Mouse (Mus musculus) G1E (cell line): ENCODE measurements at regions not wholly inside any gene's neighbourhood (a gene's known extent, or its start where the extent isn't known, plus 50 kb on each side); places are given as distances from the start of the nearest gene placed in this dataset.

Experiments
- ATAC-seq: 2 replicates; pipeline ENCODE4 v1.8.0; 2016; ENCODE audit warnings: mild to moderate bottlenecking; ENCODE audit not compliant: insufficient number of reproducible peaks, poor library complexity, low FRiP score, severe bottlenecking; ENCODE audit errors: extremely low read depth
- DNase-seq: peaks from one replicate; pipeline ENCODE4 v3.0.0; 2012; ENCODE audit warnings: low spot score
- H3K27me3 ChIP-seq: 2 replicates; pipeline ENCODE4 v1.6.1; 2012; ENCODE audit warnings: mild to moderate bottlenecking, low read length, inconsistent platforms; ENCODE audit not compliant: insufficient read depth
- H3K36me3 ChIP-seq: replicated peaks from 2 replicates; pipeline ENCODE3; 2012; ENCODE audit warnings: mild to moderate bottlenecking, inconsistent platforms
- H3K4me1 ChIP-seq: 2 replicates; pipeline ENCODE4 v1.6.1; 2012; ENCODE audit warnings: low read depth, low read length, inconsistent platforms, mixed read lengths; ENCODE audit not compliant: insufficient read depth
- H3K4me3 ChIP-seq: 2 replicates; pipeline ENCODE4 v1.5.1; 2012; ENCODE audit warnings: low read depth, mild to moderate bottlenecking, inconsistent platforms, low read length, moderate library complexity, mixed read lengths
- H3K9me3 ChIP-seq: replicated peaks from 2 replicates; pipeline ENCODE4 v1.6.1; 2012; ENCODE audit warnings: inconsistent platforms
- CTCF ChIP-seq: IDR thresholded peaks from 2 replicates; pipeline ENCODE4 v1.5.1; 2012; ENCODE audit warnings: low read depth, low read length, inconsistent platforms, mixed read lengths
- GATA1 ChIP-seq: IDR thresholded peaks from 2 replicates; pipeline ENCODE4 v1.6.1; 2012; ENCODE audit warnings: borderline replicate concordance, low read length, inconsistent platforms, mixed read lengths
- GATA2 ChIP-seq: IDR thresholded peaks from 2 replicates; pipeline ENCODE4 v1.6.1; 2012; ENCODE audit warnings: low read depth, low read length, inconsistent platforms, borderline replicate concordance
- POLR2AphosphoS5 ChIP-seq: IDR thresholded peaks from 2 replicates; pipeline ENCODE4 v1.6.1; 2012; ENCODE audit warnings: low read depth, low read length, inconsistent platforms; ENCODE audit not compliant: insufficient replicate concordance
- TAL1 ChIP-seq: conservative IDR thresholded peaks from 2 replicates; pipeline ENCODE4 v1.6.1; 2012; ENCODE audit warnings: low read depth, low read length, inconsistent platforms, mixed read lengths

DNA sequence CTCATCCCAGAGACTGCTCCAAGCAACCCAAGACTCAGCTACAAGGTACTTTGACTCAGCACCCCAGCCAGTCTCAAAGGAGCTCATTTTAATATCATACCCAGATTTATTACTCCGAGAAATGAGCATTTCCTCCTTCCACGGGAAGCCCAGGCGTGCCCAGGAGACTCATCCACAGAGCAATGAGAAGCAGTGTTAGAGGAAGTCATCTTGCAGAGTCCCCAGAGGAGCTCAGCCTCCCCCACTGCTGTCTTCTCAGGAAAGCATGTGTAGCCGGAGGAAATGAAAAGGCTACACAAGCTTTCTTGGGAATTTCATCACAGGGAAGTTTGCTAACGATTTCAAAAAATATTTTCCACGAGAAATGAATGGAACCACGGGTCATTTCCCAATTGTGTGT lies 141.8 kb downstream of the Hlx start:
- TF ChIP-seq GATA2 (no peak), CTCF (no peak), TAL1 (no peak), GATA1 (no peak), POLR2AphosphoS5 (no peak)
- ATAC-seq (no peak), DNase-seq (no peak)
- Histone ChIP-seq H3K4me3 (no peak overlapping the region), H3K36me3 (no peaks in the 10 kb centered on the region), H3K9me3 (no peaks in the 10 kb centered on the region), H3K4me1 (0 out of 2 replicates have a peak, but pooled peaks cover 2% of the 10 kb centered on the region), H3K27me3 (peaks cover 8% of the 10 kb centered on the region)

DNA sequence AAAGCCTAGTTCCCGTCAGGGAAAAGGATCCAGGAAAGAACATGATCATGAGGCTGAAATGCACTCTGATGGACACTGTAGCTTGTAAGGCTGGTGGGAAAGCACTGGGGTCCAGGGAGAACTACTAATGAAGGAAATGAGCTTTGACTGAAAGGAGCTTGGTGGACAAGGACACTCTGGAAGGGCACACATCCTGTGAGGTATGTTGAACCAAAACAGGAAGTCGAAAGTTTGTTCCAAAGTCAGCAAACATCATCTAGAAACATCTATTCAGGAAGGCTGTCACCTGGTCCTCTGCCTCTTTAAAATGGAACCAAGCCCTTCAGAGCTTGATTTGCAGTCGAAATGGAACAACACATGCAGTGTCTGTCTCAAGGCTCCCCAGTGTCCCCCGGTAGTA lies 143.1 kb downstream of the Hlx start:
- DNase-seq (no peak), ATAC-seq (no peak)
- Histone ChIP-seq H3K4me3 (no peak overlapping the region), H3K36me3 (no peaks in the 10 kb centered on the region), H3K9me3 (no peaks in the 10 kb centered on the region), H3K4me1 (0 out of 2 replicates have a peak, but pooled peaks cover 2% of the 10 kb centered on the region), H3K27me3 (peaks cover 2% of the 10 kb centered on the region; the same call in 1 of the 2 replicates)
- no peak for TF ChIP-seq TAL1
- no peak for TF ChIP-seq POLR2AphosphoS5
- TF ChIP-seq GATA1 = no peak
- no peak for TF ChIP-seq GATA2
- no peak for TF ChIP-seq CTCF

DNA sequence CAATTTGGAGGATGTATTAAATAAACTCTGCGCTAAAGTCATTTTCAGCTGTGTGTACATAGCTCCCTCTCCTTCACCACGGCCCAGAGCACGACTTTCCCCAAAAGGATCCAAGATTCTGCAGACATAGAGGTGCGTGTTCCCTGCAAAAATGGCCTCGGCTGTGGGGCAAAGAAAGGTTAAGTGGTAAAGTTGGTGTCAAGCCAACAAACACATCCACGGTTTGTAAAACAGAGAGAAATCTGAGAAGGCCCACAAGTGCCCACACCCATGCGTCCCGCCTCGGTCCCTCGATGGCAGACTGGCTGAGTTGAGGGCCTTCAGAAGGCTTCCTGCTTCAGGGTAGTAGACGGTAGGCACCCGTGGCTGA lies 147.9 kb downstream of the Hlx start:
- no peak for TF ChIP-seq GATA2
- no peak for TF ChIP-seq POLR2AphosphoS5
- TF ChIP-seq TAL1 = no peak
- TF ChIP-seq CTCF = no peak
- TF ChIP-seq GATA1 = no peak
- Histone ChIP-seq H3K36me3 (no peaks in the 10 kb centered on the region), H3K4me1 (0 out of 2 replicates have a peak, but pooled peaks cover 2% of the 10 kb centered on the region), H3K9me3 (no peaks in the 10 kb centered on the region), H3K27me3 (no peaks in the 10 kb centered on the region; the same call in 1 of the 2 replicates), H3K4me3 (no peak overlapping the region)
- no peak for ATAC-seq
- DNase-seq = no peak

DNA sequence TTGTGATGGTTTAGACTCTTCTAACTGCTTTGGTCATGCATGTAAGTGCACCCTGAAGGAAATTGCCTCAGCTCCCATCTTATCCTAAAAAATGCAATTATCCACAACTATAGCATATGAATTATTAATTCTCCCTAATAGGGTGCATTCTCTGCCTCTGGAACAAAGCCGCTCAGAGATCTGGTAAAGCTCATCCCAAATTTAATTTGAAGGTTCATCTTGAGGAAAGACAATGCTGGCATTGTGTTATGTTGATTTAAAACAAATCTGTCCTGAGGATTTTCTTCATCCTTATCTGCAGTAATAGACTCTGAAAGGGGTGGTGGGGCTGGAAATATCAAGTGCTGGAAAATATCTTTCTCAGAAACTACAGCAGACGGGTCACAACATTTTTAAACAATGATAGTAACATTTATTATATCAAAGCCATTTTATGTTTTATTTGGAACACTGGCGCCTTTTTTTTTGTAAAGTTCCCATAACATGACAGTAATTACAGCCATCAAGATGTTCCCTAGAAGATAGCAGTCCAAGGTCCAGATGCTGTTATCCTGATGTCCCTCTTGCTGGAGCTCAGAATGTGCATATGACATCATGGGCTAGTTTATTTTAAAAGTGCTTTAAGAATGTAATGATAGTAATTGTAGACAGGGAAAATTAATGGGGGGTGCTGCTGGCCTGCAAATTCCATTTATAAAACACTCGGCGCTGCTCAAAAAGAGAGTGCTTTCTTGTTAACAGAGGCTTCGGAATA lies 148.5 kb downstream of the Hlx start:
- ATAC-seq = no peak
- H3K4me3 ChIP-seq = no peak overlapping the region
- H3K9me3 ChIP-seq = no peaks in the 10 kb centered on the region
- 0 out of 2 replicates have a peak, but pooled peaks cover 2% of the 10 kb centered on the region for H3K4me1 ChIP-seq
- no peaks in the 10 kb centered on the region; the same call in 1 of the 2 replicates for H3K27me3 ChIP-seq
- TF ChIP-seq GATA2 (no peak), GATA1 (no peak), POLR2AphosphoS5 (no peak), TAL1 (no peak), CTCF (no peak)
- no peaks in the 10 kb centered on the region for H3K36me3 ChIP-seq
- DNase-seq = no peak

DNA sequence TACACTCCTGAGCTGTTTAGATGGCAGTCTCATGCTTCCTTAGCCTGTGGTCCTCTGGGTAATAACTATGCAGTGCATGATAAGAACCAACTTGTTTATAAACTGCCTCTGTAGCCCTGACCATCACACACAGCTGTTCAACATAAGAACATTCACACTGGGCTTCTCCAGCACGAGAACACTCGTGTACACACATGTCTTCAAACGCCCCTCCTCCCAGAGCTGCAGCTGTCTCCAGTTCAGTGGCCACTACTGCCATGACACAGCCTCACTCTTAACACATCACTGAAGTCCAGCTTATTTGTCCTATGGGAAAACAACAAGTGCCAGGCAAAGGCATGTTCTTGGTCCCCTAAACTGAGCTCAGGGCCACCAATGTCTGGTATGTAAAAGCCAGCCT lies 152.9 kb downstream of the Hlx start:
- H3K36me3 ChIP-seq = no peaks in the 10 kb centered on the region
- ATAC-seq (no peak), DNase-seq (no peak)
- no peak overlapping the region for H3K4me3 ChIP-seq
- TF ChIP-seq CTCF (no peak), TAL1 (no peak), GATA1 (no peak), GATA2 (no peak), POLR2AphosphoS5 (no peak)
- peaks cover 4% of the 10 kb centered on the region for H3K27me3 ChIP-seq
- H3K9me3 ChIP-seq = no peaks in the 10 kb centered on the region
- no peaks in the 10 kb centered on the region for H3K4me1 ChIP-seq

DNA sequence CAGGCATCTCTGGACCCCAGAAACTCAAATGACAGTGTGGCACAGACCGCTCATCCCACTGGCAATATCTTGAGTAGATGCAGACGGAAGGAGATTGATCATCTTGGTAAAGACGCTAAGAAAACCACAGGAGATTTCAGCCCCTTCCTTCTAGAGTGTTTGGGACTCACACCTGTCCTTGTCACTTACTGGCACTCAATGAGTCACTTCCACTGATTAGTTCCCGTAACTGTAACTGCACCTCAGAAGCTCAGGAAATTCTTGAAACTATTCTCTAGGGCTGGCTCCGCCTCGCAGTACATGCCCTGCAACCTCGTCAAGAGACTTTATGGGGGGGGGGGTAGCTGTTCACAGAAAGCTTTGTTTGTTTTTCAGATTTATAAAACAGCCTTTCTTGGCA lies 155.9 kb downstream of the Hlx start:
- H3K9me3 ChIP-seq = no peaks in the 10 kb centered on the region
- no peak for TF ChIP-seq TAL1
- TF ChIP-seq GATA1 = no peak
- TF ChIP-seq POLR2AphosphoS5 = no peak
- no peak for TF ChIP-seq CTCF
- TF ChIP-seq GATA2 = no peak
- no peak for DNase-seq
- peaks cover 7% of the 10 kb centered on the region; the same call in 1 of the 2 replicates for H3K27me3 ChIP-seq
- no peaks in the 10 kb centered on the region for H3K4me1 ChIP-seq
- ATAC-seq = no peak
- no peaks in the 10 kb centered on the region for H3K36me3 ChIP-seq
- H3K4me3 ChIP-seq = no peak overlapping the region

DNA sequence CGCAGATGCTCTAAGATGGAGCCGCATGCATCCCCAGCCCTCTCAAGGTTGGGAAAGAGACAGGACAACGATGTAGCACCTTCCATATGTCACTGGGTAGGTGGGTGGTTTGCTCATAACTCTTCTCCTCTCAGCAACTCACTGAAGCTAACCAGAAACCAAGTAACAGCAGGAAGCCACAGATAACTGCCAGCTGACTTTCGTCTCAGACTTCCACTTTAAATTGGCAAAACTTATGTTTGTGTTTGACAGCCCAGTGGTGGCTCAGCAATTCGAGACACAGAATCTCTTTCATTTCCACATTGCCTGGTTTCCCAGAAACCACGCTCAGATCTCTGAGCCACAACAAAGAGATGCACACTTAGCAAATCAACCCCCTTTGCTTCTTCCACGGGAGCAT lies 159.1 kb downstream of the Hlx start:
- peaks cover 7% of the 10 kb centered on the region; the same call in 1 of the 2 replicates for H3K27me3 ChIP-seq
- no peak overlapping the region for H3K4me3 ChIP-seq
- ATAC-seq (no peak), DNase-seq (no peak)
- no peaks in the 10 kb centered on the region for H3K36me3 ChIP-seq
- TF ChIP-seq GATA2 (no peak), POLR2AphosphoS5 (no peak), TAL1 (no peak), CTCF (no peak), GATA1 (no peak)
- H3K4me1 ChIP-seq = no peaks in the 10 kb centered on the region
- no peaks in the 10 kb centered on the region for H3K9me3 ChIP-seq
